Mouse (Mus musculus): ENCODE data around the gene Rad51d. TPM values are rescaled to one million over a fixed set of nuclear protein-coding genes. Genes with fewer than 3 reads are reported as not detected.

Gene Rad51d
- polyA plus RNA-seq, 1 experiment from 2014 or later = 12.7 TPM

DNA sequence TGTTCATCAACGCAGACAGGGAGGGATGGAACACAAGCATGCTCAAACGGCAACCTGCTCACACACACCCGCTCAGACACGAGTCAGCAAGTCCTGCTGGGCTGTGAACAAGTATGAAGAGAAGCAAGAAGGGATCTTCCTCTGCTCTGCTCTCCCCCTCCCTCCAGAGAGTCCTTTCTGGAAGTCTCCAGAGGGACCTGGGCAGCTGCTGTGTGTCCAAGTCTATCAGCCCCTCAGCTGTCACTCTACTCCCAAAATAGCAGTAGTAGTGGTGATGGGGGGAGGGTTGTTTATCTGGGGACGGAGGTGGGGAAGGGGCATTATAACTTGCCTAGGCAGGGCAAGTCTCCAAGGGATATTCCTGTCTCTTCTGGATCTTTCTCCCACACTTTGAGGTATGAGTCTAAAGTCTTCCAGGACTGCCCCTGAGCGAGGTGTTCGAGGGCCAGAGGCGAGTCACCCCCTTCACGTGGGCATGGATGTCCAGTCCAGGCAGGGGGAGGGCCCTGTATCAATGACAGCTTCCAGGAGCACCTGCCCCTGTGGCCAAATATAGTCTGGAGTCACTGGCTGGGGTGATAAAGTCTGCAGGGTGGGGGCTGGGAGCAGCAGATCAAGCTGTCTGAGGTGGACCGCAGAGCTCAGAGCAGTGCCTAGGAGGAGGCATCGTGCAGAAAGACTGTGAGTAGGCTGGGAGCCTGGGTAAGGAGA lies 20.4 kb upstream of the Rad51d start:
- no peak overlapping the region for H3K4me2 ChIP-seq
- H3K36me3 ChIP-seq = peaks cover 8% of the 10 kb centered on the region; the same call in 1 of the 2 replicates
- H3K4me1 ChIP-seq = peaks cover 9% of the 10 kb centered on the region
- no peaks in the 10 kb centered on the region for H3K9me3 ChIP-seq
- H3K27me3 ChIP-seq = peaks cover 11% of the 10 kb centered on the region; the same call in 1 of the 2 replicates
- peak; percentile 59; the same call in 1 of the 2 replicates for ATAC-seq (ENCODE audit: insufficient number of reproducible peaks, low FRiP score, low TSS enrichment, low read depth)
- no peak overlapping the region for H3K4me3 ChIP-seq
- no peak overlapping the region for H3K27ac ChIP-seq
- 67% methylated on average over 11 of the region's 11 CpGs for WGBS
- H3K9ac ChIP-seq = no peak overlapping the region

DNA sequence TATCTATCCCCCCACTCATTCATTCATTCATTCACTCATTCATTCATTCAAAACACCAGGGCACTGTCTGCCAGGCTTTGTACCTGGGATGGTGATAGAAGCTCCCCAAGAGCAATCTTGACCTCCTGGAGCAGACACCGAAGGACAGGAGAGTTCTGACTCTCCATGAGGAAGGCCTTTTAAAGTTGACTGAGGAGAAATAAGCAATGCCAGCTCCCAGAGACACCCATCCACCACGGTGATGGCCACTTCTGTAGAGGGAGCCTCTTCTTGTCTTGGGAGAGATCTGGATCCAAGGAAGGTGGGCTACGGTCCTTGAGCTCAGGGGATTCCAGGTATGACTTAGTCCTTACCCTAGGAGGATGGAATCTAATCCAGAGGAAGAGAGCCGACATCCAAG lies 19.8 kb upstream of the Rad51d start, which contains the start of gene Unc45b:
Gene Unc45b, plus strand, starts transcription at position 301 of the 400 bp plus-strand sequence.
- no peak within 1 kb of the TSS for H3K27ac ChIP-seq
- H3K9ac ChIP-seq = no peak within 1 kb of the TSS
- peaks cover 9% of the 10 kb centered on the region for H3K4me1 ChIP-seq
- no peak within 1 kb of the TSS for H3K4me2 ChIP-seq
- H3K4me3 ChIP-seq = no peak within 1 kb of the TSS
- peaks cover 14% of the 10 kb centered on the region for H3K36me3 ChIP-seq
- peaks cover 11% of the 10 kb centered on the region; the same call in 1 of the 2 replicates for H3K27me3 ChIP-seq
- WGBS = 79% methylated on average over 4 of the region's 4 CpGs
- ATAC-seq (ENCODE audit: insufficient number of reproducible peaks, low FRiP score, low TSS enrichment, low read depth) = no peak
- no peaks in the 10 kb centered on the region for H3K9me3 ChIP-seq

- peaks cover 7% of the 10 kb centered on the region; the same call in 1 of the 2 replicates for H3K27me3 ChIP-seq
- ATAC-seq (ENCODE audit: insufficient number of reproducible peaks, low FRiP score, low TSS enrichment, low read depth) = no peak
- H3K36me3 ChIP-seq = peaks cover 30% of the 10 kb centered on the region
- peak overlapping the region; percentile 81 for H3K4me2 ChIP-seq
- 37% methylated on average over 10 of the region's 10 CpGs for WGBS
- no peaks in the 10 kb centered on the region for H3K9me3 ChIP-seq
- peak overlapping the region; percentile 82 for H3K4me3 ChIP-seq
- peaks cover 9% of the 10 kb centered on the region for H3K4me1 ChIP-seq
- no peak overlapping the region for H3K27ac ChIP-seq
- 0 out of 2 replicates have a peak overlapping the region, but pooled peaks have one; percentile 31 for H3K9ac ChIP-seq
Measured at GRCm38 (mm10) chr11:82908608-82908989, 18.2 kb upstream of the Rad51d start.

GRCm38 (mm10) chr11:82907651-82908607 lies 17.5 kb upstream of the Rad51d start, which contains the start of gene Nle1:
Gene Nle1, minus strand, starts transcription at chr11:82908411.
- Histone ChIP-seq H3K9me3 (no peaks in the 10 kb centered on the region), H3K36me3 (peaks cover 37% of the 10 kb centered on the region), H3K27me3 (peaks cover under 1% of the 10 kb centered on the region; the same call in 1 of the 2 replicates), H3K4me3 (peak within 1 kb of the TSS; percentile 82), H3K4me1 (peaks cover 9% of the 10 kb centered on the region), H3K9ac (peak within 1 kb of the TSS; percentile 71), H3K4me2 (peak within 1 kb of the TSS; percentile 81), H3K27ac (no peak within 1 kb of the TSS)
- ATAC-seq (ENCODE audit: insufficient number of reproducible peaks, low FRiP score, low TSS enrichment, low read depth) = peak; percentile 62; the same call in 1 of the 2 replicates
- WGBS = 2% methylated on average over 73 of the region's 73 CpGs

- Histone ChIP-seq H3K27me3 (no peaks in the 10 kb centered on the region), H3K9ac (no peak overlapping the region), H3K36me3 (peaks cover 58% of the 10 kb centered on the region), H3K4me1 (peaks cover 9% of the 10 kb centered on the region), H3K9me3 (no peaks in the 10 kb centered on the region), H3K4me3 (no peak overlapping the region), H3K27ac (no peak overlapping the region), H3K4me2 (no peak overlapping the region)
- no peak for ATAC-seq (ENCODE audit: insufficient number of reproducible peaks, low FRiP score, low TSS enrichment, low read depth)
- WGBS = 93% methylated on average over 5 of the region's 5 CpGs
Measured at GRCm38 (mm10) chr11:82905816-82906215, 15.4 kb upstream of the Rad51d start.

GRCm38 (mm10) chr11:82904952-82905351 lies 14.5 kb upstream of the Rad51d start:
- peaks cover 65% of the 10 kb centered on the region for H3K36me3 ChIP-seq
- no peak overlapping the region for H3K4me2 ChIP-seq
- peaks cover 9% of the 10 kb centered on the region for H3K4me1 ChIP-seq
- 73% methylated on average over 6 of the region's 8 CpGs for WGBS
- no peak overlapping the region for H3K4me3 ChIP-seq
- no peak for ATAC-seq (ENCODE audit: insufficient number of reproducible peaks, low FRiP score, low TSS enrichment, low read depth)
- no peak overlapping the region for H3K27ac ChIP-seq
- no peaks in the 10 kb centered on the region for H3K9me3 ChIP-seq
- no peak overlapping the region for H3K9ac ChIP-seq
- H3K27me3 ChIP-seq = no peaks in the 10 kb centered on the region

GRCm38 (mm10) chr11:82901606-82902310 lies 11.3 kb upstream of the Rad51d start:
- ATAC-seq (ENCODE audit: insufficient number of reproducible peaks, low FRiP score, low TSS enrichment, low read depth) = no peak
- Histone ChIP-seq H3K9me3 (no peaks in the 10 kb centered on the region), H3K36me3 (peaks cover 86% of the 10 kb centered on the region), H3K4me1 (no peaks in the 10 kb centered on the region), H3K27me3 (no peaks in the 10 kb centered on the region), H3K9ac (no peak overlapping the region), H3K4me3 (no peak overlapping the region), H3K4me2 (no peak overlapping the region), H3K27ac (no peak overlapping the region)
- WGBS = 83% methylated on average over 20 of the region's 20 CpGs

GRCm38 (mm10) chr11:82899720-82900119 lies 9.3 kb upstream of the Rad51d start:
- no peak for ATAC-seq (ENCODE audit: insufficient number of reproducible peaks, low FRiP score, low TSS enrichment, low read depth)
- Histone ChIP-seq H3K9ac (no peak overlapping the region), H3K4me3 (no peak overlapping the region), H3K27ac (no peak overlapping the region), H3K4me1 (no peaks in the 10 kb centered on the region), H3K27me3 (no peaks in the 10 kb centered on the region), H3K9me3 (no peaks in the 10 kb centered on the region), H3K36me3 (peaks cover 68% of the 10 kb centered on the region), H3K4me2 (no peak overlapping the region)
- 91% methylated on average over 5 of the region's 5 CpGs for WGBS

DNA sequence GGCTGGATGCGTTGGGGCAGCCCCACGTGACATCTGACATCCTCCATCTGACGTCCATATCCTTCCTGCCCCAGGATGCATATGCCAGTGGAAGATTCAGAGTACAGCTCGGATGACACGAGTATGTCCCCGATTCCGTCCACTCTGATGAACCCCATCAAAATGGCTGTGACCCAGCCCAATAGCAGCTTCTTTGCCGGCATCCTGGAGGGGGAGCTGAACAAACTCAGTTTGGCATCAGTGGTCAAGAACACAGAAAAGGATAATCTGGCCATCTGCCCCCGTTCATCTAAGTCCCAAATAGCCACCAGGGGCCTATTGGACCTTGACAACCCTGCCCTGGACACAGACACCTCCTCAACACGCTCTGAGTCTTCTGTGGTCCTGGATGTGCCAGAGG lies 7.1 kb upstream of the Rad51d start:
- no peak overlapping the region for H3K9ac ChIP-seq
- ATAC-seq (ENCODE audit: insufficient number of reproducible peaks, low FRiP score, low TSS enrichment, low read depth) = no peak
- no peaks in the 10 kb centered on the region for H3K4me1 ChIP-seq
- no peak overlapping the region for H3K27ac ChIP-seq
- no peak overlapping the region for H3K4me2 ChIP-seq
- peaks cover 45% of the 10 kb centered on the region for H3K36me3 ChIP-seq
- H3K9me3 ChIP-seq = no peaks in the 10 kb centered on the region
- H3K27me3 ChIP-seq = no peaks in the 10 kb centered on the region
- no peak overlapping the region for H3K4me3 ChIP-seq
- 83% methylated on average over 10 of the region's 10 CpGs for WGBS

DNA sequence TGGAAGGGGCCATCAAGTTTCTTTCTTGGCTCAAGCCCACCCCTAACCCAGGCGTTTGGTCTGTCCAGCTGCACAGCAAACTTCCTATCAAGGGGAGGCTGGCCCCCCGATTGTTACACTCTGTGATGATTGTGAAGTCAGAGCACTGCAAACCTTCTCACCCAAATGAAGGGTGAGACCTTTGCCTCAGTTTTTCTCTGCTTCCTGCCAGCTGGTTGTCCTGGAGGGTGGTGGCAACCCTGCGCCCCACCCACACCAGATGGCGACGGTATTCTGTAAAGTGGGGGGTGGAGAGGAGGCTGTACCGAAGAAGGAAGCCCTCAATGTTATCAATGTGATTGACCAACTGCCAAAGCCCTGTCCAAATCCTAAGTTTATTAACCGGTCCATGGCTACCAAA lies 1.5 kb upstream of the Rad51d start, which contains the start of gene Fndc8:
Gene Fndc8, plus strand, starts transcription at position 189 of the 400 bp plus-strand sequence.
- 0 out of 2 replicates have a peak, but pooled peaks cover under 1% of the 10 kb centered on the region for H3K36me3 ChIP-seq
- 57% methylated on average over 7 of the region's 7 CpGs for WGBS
- H3K4me1 ChIP-seq = peaks cover 18% of the 10 kb centered on the region
- H3K4me3 ChIP-seq = no peak within 1 kb of the TSS
- peaks cover 14% of the 10 kb centered on the region for H3K27me3 ChIP-seq
- H3K4me2 ChIP-seq = no peak within 1 kb of the TSS
- H3K27ac ChIP-seq = no peak within 1 kb of the TSS
- H3K9ac ChIP-seq = no peak within 1 kb of the TSS
- H3K9me3 ChIP-seq = no peaks in the 10 kb centered on the region
- no peak for ATAC-seq (ENCODE audit: insufficient number of reproducible peaks, low FRiP score, low TSS enrichment, low read depth)

Measured in limb, embryonic 15.5 days (tissue).